Mouse (Mus musculus): ENCODE measurements around the gene Srgap1.

Srgap1 gene

DNA sequence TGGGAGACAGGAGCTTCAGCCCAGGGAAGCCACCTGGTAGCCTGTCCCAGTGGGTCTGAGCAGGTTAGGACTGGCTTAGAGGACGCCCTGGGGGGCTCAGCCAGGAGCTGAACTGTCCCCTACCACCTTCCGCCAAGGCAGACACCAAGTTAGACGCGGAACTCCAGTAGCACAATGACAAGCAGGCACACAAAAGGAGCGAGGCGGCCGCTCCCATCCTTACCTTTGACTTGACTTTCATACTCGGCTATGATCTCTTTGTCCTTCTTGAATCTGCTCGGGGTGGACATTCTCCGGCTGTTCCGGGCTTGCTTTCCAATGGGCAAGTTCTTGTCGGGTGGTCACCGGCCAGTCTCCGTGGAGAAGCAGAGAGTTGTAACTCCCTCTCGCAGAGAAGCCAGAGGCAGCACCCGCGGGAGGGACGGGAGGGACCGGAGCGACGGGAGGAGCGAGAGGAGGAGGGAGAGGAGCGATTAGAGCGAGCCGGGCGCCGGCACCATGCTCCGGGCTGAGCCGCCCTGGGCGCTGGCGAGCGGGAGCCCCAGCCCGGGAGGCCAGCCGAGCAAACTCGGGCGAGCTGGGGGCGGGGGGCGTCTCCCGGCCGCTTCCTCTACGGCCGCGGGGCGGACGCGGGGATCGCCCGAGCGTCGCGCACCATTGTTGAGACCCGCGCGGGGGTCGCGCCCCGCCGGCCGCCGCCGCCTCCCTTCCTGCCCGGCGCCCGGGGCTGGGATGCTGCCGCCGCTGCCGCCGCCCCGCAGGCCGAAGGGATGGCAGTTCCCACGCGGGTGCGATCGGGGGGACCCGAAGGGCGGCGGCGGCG is at the start of gene Srgap1:
Srgap1 (minus strand) TSS at position 412 of the 823 bp plus-strand sequence.
- DNase-seq = peak; percentile 4

DNA sequence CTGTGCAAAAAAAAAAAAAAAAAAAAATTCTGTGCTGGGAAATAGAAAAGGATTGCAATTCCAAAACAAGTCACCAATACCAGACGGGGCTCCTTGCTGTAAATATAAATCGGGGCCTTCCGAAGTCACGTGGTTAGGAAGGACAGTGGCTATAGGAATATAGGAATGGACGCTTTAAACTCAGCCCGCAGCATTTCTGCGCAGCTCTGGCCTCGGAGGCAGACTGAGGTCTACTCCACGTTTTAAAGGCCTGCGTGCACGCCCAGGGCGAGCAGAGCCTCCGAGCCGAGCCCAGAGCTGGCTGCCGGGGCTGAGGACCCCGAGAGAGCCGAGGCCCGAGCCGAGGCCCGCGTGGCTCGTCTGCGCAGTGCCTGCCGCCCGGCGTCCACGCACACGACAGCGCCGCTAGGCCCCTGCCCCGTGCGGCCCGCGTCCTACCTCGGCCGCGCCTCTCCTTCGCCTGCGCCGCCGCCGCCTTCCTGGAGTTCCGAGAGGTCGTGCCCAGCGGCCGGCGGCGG is 49.4 kb upstream of the Srgap1 start:
- no peak for DNase-seq

DNA sequence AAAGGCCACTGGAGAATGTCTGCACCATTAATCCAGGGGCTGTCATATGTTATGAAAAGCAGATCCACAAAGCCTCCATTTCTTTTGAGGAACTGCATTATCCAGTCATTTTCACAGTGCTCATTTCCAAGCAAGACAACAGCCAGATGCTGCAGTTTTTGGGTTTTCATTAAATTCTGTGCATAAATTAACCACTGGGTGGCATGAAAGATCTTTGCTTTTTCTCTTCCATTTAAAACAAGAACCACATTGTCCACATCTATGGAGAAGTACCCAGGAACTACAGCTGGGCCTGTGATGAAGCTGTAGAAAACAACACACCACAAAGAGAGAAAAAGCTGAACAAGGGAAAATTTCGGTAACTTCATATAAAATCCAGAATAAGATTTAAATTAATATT is 43.4 kb upstream of the Srgap1 start:
- DNase-seq = no peak

- DNase-seq = no peak
Observed at GRCm38 (mm10) chr10:122081352-122081751, 34.2 kb upstream of the Srgap1 start.

DNA sequence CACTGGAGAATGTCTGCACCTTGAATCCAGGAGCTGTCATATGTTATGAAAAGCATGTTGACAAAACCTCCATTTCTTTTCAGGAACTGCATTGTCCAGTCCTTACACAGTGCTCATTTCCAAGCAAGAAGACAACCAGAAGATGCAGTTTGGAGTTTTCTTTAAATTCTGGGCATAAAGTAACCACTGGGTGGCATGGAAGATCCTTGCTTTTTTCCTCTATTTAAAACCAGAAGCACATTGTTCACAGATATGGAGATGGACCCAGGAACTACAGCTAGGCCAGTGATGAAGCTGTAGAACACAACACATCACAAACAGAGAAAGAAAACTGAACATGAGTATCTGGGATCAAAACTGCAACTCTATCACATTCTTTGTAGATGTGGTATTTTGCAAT is 22.0 kb upstream of the Srgap1 start:
- DNase-seq = no peak

GRCm38 (mm10) chr10:122055826-122056225 is 8.7 kb upstream of the Srgap1 start:
- no peak for DNase-seq

- peak; percentile 4 for DNase-seq
Observed at GRCm38 (mm10) chr10:122054535-122054934, 7.4 kb upstream of the Srgap1 start.

GRCm38 (mm10) chr10:122051831-122052230 is 4.7 kb upstream of the Srgap1 start:
- peak; percentile 68 for DNase-seq

DNA sequence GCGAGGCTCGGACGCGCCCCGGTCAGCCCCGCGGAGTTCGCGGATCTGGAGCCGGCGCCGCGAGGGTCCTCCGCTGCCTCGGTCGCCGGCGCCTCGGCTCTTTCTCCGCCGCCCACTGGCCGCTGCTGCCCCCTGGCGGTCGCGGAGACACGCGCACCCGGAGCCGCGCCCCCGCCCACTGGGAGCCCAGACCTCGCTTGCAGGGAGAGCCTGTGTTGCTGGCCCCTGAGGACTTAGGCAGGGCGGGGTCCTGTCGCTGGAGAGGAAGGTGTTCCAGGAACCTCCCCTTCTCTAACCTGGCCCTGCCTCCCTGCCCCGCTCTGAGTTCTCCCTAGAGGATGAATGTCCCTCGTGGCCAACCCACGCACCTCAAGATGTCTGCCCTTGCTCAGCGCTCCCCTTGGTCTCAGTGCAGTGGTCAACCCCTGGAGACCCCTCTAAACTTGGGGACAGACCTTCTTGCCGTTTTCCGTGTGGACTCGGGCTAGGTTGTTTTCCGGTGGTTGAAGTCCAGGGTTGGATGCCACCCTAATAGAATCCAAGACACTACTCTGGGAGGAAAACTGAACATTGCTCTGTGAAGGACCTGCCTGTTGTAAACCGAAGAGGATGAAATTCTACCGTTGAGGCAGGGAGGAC is 731 bp upstream of the Srgap1 start:
- peak; percentile 35 for DNase-seq

DNA sequence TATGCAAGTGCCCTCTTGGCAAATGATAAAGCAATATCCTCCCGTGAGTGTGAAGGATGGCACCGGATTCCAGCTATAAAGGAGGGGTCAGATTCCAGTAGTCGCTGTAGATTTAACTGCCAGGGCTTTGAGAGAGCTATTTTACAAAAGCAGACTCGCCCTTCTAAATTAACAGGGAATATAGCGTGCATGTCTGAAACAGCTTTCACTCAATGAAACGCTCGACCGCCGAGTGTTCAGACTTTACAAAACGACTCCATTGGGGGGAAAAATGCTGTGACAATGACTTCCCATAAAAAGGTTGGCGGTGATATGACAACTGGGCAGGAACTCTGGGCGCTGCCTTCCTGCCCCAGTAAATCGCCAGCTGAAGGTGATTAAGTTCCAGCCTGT is 608 bp downstream of the Srgap1 start:
- DNase-seq = no peak

DNA sequence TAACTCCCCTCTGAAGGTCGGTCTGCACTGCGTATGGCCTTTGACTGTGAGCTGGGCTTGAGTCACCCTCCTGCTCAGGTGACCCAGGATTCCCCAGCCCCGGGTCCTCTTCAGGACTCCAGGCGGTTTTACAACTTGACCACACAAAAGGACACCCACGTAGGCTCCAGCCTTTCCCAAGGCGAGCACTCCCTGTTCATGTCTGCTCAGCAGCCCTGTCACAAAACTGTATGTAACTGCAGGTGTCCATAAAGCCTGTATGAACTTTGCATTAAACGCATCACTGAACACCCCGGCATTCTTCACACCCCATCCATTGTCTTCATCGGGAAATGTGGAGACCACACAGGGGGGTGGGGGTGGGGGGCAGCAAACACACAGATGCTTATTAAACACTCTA is 1.2 kb downstream of the Srgap1 start:
- no peak for DNase-seq

DNA sequence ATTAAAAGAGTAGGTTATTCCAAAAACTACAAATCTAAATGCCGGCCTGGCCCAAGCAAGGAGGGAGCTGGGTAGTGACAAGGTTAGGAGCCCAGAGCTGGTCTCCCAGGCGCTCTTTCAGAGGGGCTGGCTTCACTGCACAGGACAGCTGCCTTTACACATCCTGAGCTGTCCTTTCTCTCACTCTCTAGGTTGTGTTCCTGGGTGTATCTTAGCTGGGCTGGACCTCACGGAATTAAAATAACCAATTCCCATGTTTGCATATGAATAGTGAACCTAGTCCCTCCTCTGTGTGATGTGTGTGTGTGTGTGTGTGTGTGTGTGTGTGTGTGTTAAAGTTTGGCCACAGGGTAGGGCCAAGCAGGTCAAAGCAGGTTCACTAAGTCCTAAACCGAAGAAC is 2.2 kb downstream of the Srgap1 start:
- DNase-seq = no peak

GRCm38 (mm10) chr10:122040372-122040771 is 6.7 kb downstream of the Srgap1 start:
- DNase-seq = no peak

- DNase-seq = no peak
Observed at GRCm38 (mm10) chr10:122039566-122039965, 7.5 kb downstream of the Srgap1 start.

- DNase-seq = no peak
Observed at GRCm38 (mm10) chr10:122038554-122038953, 8.6 kb downstream of the Srgap1 start.

DNA sequence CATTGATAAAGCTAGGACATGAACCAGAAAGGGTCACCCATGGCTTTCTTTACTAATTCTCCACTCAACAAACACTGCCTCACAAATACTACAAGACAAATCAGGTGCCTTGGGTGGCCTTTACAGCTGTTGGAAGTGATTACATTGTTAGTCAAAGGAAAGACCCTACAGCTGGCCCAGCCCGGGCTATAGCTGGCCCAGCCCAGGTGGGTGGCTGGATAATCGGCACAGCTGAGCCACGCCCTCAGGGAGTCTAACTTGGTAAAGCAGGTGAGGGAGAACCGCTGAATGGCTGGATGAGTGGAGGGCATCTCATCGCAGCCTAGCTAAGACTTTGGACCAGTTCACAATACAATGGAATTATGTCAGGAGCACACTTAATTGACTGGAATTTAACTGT is 13.8 kb downstream of the Srgap1 start:
- no peak for DNase-seq

DNA sequence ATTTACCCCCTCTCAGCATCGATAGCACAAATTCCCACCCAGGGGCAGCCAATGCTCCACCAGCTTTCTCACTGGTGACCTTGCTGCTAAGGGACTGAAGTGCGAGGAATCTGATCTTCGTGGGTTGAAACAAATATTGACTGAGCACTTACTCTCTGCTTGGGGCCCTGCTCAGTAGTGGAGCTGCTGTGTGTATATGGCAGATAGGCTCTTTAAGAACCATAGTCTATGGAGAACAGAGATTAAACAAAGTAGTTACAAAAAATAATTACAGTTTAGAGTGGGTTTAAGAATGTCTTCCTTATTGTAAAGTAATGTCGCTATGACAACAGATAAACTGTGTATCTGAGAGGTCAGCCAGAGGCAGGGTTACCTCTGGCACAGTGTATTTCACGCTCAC is 16.7 kb downstream of the Srgap1 start:
- no peak for DNase-seq

DNA sequence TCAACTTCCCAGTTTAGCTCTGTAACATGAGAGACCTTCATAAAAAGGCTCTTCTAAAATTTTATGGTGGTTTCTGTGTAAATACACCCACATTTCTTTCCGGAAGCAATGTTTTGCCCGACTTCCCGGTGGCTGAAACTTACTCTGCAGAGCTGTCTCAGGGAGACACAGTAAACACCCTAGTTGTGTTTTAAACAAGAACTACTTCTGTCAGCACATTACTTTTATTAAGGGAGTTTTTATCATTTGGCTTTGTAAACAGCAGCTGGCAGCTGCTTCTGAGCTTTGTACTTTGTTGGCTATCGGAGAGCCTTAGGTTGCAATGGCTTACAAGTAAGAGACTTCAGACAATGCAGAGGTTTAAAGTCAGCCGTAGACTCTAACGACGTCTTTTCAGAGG is 17.4 kb downstream of the Srgap1 start:
- no peak for DNase-seq

DNA sequence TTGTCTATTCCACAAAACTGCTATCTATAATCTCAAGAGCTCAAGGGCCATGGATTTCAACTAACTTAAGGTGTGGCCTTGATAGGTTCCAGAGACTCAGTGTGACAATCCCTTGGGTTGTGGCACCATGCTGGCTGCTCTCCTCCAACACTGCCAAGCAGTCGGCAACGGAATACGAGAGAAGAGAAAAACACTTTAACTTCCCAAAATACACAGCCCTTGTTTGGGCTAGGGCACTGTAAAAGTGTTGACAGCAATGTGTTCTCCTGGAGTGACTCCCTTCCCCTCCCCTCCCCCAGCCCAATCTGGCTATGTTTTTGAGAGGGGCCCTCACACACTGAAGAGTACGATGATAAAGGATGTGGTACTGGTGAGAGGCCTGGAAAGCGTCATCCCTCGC is 21.9 kb downstream of the Srgap1 start:
- no peak for DNase-seq

GRCm38 (mm10) chr10:122020906-122021305 is 26.2 kb downstream of the Srgap1 start:
- DNase-seq = no peak

- DNase-seq = no peak
Observed at GRCm38 (mm10) chr10:122020255-122020654, 26.9 kb downstream of the Srgap1 start.

- no peak for DNase-seq
Observed at GRCm38 (mm10) chr10:122018594-122019048, 28.5 kb downstream of the Srgap1 start.

DNA sequence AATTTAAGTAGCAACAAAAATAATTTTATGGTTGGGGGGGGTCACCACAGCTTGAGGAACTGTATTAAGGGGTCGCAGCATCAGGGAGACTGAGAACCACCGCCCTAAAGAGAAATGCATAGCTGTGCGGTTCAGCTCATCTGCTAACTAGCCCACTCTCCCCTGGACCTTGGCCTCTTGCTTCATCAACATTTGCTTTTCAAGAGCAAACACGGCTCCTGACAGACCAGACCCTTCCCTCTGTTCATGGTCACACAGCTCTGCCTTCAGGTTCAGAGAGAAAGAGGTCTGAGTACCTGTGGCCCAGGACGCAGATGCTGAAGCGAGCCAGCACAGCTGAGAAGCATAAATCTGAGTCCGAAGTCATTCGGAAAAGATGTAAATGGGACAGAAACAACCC is 29.4 kb downstream of the Srgap1 start:
- no peak for DNase-seq

DNA sequence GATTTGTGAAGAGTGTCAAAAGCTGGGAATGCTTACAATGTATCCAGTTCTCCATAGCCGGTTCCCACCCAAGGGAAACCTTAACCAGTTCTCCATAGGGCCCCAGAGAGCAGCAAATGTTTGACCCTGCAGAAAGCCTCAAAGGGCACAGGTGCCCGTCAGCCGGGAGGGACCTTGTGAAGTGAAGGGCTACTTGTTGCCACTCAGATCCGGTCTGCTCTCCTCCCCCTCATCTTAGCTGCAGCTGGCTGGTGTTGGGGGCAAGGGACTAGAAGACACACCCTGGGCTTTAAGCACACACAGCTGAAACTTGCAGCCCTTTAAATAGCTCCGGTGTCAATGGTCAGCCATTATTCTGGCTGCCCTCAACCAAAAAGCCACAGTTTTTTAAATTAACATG is 30.1 kb downstream of the Srgap1 start:
- no peak for DNase-seq

Data from cerebellum, adult 11 months (tissue).